Mouse (Mus musculus): ENCODE data around the gene Wdfy4. TPM values are rescaled to one million over a fixed set of nuclear protein-coding genes. Genes with fewer than 3 reads are reported as not detected.

The Wdfy4 gene
- polyA plus RNA-seq, 1 experiment from 2014 or later = 4.3 TPM

DNA sequence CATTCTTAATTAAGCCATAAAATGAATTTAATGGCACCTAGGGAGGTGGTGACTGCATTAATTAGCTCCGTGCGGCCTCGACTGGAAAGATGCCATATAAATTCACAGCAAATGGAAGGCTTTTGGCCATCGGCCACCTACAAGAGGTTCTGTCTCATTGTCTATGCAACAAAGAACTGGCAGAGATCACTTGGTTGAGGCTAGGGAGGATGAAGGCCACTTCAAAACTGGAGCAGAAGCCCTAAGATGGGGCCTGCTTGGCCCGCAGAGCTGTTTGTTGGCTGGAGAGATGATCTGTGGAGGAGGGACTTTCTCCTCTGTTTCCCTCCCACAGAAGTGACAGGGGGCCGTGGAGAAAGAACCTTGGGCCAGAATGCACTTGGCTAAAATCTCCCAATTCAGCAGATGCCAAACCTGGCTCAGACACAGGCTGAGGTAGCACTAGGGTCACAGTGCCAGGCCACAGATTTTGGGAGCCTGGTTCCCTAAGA, 103.9 kb downstream of the Wdfy4 start:
- DNase-seq (ENCODE audit: low spot score) = no peak

DNA sequence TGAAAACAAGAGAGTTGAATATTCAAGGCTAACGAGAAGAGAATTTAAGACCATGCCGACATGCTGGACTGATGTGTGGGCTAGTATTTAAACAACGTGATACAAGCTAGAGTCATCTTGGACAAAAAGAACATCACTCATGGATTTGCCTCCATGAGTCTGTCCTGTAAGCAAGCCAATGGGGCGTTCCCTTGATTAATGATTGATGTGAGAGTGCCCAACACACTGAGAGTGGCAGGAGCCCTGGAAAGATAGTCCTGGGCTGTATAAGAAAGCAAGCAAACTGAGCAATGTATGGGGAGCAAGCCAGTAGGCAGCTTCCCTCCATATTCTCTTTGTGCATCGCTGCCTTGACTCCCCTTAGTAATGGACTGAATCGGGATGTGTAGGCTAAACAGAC, 106.7 kb downstream of the Wdfy4 start:
- no peak for DNase-seq (ENCODE audit: low spot score)

DNA sequence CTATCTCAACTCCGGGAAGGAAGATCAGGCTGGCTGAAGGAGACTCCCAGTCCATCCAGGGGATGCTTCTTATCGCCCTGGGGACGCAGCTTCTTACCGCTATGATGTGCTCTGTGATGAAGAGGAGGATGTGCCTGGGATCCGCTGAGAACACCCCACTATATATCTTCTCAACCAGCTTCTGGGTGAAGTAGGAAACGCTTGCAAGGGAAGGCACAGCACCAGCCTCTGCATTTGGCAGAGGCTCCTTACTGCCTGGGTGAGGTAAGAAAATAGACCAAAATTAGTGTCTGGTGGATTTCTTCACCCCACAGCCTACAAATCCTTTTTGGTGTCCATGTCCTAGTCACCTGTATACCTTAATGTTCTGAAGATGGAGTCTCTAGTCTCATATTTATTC, 107.2 kb downstream of the Wdfy4 start:
- no peak for DNase-seq (ENCODE audit: low spot score)

DNA sequence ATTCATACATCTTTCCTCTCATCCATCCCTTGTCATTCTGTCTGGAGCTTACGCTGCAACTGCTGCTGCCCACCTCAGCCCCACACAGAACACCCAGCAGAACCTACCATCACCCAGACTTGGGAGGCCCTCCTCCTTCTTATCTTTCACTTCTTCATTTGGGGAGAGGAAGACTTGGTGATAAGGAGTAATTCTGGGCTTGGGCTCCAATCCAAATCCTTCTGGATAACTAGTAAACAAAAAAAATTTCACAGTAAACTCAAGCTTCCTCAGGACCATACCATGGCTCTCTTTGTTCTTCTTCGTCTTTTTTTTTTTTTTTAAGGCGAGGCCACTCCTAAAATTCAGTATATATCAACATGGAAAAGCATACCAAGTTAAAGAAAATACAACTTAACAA, 112.0 kb downstream of the Wdfy4 start:
- DNase-seq (ENCODE audit: low spot score) = no peak

DNA sequence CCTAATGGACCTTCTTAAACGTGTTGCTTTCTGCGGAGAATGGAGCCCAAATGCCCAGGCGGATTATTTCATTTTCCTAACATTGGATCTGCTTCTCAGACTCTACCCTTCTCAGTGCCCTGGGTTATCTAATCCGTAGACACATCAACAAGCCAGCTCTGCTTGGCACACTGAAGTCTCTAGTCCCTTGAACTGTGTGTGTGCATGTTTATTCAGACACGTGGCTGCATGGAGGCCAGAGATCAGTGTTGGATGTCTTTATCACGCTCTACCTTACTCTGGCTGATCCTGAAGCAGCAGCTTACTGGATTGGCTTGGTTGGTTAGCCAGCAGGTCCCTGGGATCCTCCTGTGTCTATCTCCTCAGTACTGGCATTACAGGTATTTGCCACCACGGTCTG, 113.0 kb downstream of the Wdfy4 start:
- no peak for DNase-seq (ENCODE audit: low spot score)

DNA sequence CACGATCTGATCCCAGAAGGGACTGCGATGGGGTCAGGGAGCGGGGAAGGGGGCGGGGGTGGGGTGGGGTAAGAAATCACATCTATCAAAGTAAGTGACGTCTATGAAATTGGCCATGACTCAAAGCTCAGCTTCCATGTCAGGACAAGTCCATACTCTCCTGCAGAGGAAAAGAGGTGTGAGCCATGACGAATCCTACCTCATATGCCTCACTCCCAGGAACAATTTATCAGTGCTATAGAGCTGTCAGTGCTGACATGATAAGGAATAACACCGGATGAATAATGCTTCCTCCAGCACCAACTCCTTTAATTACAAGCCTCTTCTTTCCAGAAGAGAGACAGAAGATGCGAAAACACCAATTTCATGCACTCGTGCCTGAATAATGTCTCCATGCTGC, 117.6 kb downstream of the Wdfy4 start:
- no peak for DNase-seq (ENCODE audit: low spot score)

DNA sequence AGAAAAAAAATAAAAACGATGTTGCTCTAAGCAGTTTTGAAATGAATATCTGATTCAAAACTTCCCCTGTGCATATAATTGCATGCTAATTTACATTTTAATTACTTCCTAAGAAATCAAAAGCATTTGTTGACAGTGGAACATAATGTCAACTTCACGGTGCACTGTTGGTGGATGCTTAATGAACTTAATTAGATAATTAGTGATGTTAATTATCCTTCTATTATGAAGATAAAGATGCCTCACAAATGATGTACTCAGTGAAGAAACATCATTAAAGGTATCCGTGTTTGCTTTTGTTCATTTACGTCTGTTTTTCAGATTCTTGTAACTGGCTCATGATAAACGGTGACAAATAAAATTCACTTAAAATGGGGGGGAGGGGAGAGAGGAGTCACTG, 122.3 kb downstream of the Wdfy4 start:
- no peak for DNase-seq (ENCODE audit: low spot score)

DNA sequence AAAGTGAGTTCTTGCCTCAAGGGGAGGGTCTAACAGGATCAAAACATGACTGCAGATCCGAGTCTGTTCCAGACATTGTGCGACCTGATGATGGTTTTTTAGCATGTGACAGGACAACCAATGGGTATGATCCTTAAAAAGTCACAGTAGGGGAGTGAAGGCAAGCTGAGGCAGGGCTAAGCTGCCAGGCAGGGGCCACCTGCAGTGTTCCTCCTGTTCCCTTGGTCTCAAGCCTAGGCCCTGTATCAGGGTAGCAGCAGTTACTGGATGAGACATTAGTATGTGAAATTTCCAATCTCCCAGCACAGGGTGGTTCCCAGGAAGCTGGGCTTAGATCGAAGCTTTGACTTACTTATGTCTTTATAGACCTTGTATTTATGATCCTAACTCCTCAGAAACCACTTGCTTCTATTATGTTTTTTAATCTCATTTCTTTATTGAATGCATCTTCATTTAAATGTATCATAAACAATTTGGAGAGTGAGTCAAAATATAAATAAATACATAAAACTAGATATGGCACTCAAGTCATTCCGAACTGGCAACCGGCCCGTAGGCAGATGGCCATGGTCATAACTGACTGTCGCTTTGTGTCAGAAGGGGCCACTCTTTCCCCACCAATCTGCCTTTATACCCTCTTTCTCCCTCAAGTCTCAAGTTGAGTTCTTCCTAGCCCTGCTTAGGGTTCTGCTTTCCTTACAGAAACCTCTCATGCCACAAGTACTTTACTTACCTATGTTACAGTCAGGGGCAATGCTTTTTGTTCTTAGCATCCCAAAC, 126.2 kb downstream of the Wdfy4 start:
- no peak for DNase-seq (ENCODE audit: low spot score)

DNA sequence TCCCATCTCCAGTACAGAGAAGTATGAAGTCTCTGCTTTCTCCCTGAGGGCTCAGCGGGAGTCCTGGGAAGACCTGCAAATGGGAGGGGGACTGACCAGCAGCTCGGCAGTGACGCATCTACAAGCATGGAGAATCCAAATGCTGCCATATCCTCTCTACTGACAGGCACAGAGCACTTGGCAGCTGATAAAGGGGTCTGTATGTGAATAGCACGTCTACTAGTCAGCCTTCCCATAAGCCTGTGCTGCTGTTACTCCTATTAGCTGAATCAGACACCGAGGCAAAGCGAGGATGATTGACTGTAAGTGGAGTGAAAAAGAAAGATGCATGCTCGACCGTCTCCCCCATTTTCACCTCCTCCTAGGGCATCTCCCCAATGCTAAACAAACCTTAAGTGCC, 131.9 kb downstream of the Wdfy4 start:
- DNase-seq (ENCODE audit: low spot score) = no peak

DNA sequence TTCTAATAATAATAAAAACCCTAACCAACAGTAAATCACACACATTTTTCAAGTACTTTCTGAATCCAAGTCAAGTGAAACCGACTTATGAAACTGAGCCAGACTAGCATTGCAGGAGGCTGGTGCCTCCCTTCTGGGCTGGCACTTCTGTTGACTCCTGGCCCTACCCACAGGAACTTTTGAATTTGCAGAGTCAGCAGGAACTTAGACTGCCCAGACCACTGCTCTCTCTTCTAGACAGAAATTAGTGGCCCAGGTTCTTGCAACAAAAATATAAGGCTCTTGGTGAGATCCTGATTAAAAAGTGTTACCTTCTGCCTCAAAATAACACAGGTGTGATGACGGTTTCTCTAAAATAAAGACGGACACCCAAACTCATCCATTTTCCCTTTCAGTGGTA, 140.1 kb downstream of the Wdfy4 start:
- DNase-seq (ENCODE audit: low spot score) = no peak

DNA sequence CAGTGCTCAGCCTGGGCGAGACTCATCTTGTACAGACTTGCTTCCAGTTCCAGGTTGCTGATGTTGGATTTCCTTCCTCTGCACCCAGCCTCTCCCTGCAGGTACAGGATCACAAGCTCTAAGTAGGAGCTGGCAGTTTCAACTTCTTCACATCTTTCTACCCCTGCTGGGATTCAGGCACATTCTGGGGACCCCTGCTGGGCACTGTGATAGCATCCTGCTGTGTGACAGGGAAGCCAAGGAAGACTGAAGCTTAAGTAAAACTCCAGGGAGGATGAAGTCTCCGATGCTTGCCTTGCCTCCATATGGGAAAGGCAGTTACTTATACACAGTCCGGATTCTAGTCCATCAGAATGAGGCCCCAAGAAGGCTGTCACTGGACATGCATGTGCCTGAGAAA, 148.5 kb downstream of the Wdfy4 start:
- no peak for DNase-seq (ENCODE audit: low spot score)

DNA sequence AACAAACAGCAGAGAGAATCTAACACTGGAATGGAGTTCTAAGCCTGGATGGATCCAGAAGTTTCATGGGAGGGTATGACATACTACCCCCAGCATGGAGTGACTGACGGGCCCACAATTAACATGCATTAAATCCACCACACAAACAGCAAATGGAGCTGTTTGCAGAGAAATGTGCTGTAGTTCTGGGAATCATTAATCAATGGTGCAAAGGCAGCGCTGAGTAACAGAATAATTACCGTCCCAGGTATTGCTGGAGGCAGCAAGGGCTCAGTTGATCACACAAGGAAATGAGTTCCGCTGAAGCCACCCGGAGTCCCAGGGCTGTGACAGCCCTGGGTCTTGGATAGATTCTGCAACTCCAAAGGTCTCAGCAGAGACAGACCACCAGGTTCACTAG, 149.9 kb downstream of the Wdfy4 start:
- DNase-seq (ENCODE audit: low spot score) = no peak

DNA sequence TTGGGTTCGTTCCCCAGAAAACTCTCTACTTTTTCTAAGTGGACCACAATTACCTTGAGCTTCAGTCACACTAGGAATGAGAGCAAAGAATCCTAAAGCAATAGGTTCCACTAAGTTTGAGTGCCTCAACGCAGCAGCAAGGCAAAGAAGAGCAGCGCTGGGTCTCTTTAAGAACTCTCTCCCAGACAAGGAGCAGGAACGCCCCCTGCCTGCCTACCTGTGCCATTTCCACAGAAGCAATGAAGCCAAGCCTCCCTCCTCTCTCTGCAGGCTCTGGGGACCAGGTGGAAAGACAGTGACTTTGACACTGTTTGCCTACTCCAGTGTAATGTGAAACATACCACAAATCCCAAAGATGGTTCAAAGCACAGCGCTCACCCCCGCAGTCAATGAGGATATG, 151.9 kb downstream of the Wdfy4 start:
- DNase-seq (ENCODE audit: low spot score) = no peak

DNA sequence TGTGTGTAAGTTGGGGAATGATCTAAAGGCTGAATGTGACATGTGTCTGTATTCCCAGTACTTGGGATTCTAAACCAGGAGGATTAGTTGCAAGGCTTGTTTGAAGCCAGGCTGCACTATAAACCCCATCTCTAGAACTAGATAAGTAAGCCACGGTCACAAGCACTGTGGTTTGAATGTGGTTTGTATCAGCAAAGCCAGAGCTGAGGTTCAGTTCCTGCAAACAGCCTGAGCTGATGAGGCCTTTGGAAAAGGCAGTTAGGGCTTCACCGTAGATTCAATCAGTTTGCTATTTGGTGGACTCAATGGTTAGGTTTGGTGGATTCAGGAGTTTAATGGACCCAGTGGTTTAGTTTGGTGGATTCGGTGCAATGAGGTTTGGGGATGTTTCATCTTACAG, 154.5 kb downstream of the Wdfy4 start:
- no peak for DNase-seq (ENCODE audit: low spot score)

DNA sequence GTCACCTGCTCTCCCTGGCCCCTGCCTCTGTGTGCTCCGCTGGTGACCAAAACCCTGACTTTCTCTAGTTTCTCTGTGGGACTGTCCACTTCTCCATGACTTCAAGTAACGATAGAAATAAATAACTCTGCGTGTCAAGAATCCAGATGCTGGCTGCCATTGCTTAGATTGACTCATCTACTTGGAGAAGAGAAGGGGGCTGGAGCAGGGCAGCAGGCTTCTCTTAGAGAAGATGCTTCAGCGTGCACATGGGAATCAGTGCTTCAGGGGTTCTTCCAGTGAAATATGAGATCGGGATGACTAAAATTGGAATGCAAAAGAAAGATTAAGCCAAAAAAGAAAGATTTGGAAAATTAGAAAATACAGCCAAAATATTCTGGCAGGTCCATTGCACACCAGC, 165.7 kb downstream of the Wdfy4 start:
- no peak for DNase-seq (ENCODE audit: low spot score)

DNA sequence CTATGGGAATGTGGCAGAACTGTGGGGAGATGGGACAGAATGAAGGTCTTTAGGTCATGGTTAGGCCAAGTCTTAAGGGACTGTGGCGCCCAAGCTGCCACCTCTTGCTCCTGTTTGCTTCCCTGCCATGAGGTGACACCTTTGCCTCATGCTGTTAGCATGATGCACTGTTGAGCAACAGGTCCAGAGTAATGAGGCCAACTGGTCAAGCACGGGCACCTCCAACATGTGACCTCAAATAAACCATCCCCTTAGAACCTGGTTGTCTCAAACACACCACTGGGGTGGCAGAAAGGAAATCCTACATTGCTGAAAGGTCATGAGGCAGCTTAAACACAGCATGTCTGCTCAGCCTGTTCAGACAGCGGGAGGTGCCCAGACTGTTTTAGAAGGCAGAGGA, 166.3 kb downstream of the Wdfy4 start:
- no peak for DNase-seq (ENCODE audit: low spot score)

DNA sequence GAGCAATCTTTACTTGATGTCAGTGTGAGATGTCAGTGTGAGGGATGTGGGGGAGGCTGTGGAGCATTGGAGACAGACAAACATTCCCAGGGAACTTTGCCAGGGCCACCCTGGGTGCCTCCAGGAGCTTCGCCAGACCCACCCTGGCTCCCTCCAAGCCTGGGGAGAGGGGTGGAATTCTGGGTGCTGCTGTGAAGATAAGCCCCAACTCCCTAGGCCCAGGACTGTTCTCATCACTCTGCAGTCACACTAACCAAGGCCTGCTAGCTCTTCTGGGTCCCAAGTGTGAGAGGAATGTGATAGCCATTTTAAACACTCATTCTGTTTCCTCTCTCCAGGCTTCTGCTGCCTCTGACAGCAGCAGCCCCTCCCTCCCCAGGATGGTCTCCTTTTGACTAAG, 177.7 kb downstream of the Wdfy4 start:
- DNase-seq (ENCODE audit: low spot score) = no peak

DNA sequence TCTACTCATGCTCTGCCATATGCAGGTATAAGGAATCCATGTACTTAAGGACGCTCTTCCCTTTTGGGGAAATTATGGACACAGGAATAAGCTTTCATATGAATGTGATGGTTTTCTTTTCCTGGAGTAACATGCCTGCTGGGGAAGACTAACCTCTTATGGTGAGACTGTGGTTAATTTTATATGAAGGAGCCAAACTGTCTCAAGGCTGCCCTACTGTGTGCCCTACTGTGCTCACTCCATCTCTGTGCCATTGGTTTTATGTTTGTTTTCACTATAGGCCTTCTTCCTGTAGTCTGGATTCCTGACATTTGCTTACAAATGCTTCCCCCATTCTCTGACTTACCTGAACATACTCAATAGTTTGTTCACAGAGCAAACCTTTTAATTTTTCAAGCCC, 180.2 kb downstream of the Wdfy4 start:
- DNase-seq (ENCODE audit: low spot score) = no peak

DNA sequence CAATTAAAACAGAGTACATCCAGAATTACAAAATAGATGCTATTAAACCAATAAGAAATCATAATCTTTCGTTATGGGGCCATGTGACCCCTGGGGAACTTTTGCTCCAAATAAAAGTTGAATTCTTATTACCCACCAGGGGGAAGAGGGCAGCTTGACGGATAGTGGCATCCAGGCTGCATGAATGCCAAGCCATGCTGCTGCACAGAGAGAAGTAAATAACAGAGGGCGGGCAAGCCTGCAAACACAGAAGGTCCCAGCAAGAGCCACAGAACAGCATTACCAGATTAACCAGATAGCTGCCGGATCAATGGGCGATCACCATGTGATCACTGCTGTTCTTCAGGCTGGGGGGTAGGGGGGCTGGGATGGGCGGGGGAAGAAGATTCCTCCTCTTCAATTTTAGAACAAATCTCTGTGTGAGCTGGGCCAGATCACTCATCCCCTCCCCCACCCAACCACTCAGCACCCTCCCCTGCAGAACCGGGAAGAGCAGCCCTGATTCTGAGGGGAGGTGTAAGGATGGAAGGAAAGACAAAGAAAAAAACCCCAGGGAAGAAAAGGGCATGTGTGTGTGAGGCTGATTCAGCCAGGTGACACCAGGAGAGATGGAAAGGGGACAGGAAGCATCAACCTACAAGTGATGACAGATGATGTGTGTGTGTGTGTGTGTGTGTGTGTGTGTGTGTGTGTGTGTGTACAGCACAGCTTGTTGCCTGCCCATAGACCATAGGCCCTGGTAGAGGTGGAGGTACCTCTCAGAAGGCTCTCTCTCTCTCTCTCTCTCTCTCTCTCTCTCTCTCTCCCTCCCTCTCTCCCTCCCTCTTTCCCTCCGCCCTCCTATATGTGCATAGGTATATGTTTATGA, 185.0 kb downstream of the Wdfy4 start:
- no peak for DNase-seq (ENCODE audit: low spot score)

DNA sequence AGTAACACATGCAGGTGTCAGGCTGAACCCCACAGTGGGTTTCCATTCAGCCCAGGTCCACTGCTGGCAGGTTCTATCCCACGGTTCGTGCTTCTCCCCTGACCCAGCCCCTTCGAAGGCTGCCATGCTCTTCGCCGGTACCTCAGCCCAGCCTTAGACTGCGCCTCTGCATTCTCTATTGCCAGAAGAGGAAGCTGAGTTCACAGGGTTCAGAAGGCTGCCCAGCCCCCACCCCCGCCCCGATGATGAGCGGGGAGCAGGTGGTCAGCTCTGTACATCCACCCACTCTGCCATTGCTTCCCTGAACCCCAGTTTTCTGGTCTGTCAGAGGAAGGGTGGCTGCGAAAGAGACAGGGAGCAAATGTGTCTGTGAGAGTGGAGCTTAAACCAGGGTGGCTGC, 185.8 kb downstream of the Wdfy4 start:
- DNase-seq (ENCODE audit: low spot score) = no peak

DNA sequence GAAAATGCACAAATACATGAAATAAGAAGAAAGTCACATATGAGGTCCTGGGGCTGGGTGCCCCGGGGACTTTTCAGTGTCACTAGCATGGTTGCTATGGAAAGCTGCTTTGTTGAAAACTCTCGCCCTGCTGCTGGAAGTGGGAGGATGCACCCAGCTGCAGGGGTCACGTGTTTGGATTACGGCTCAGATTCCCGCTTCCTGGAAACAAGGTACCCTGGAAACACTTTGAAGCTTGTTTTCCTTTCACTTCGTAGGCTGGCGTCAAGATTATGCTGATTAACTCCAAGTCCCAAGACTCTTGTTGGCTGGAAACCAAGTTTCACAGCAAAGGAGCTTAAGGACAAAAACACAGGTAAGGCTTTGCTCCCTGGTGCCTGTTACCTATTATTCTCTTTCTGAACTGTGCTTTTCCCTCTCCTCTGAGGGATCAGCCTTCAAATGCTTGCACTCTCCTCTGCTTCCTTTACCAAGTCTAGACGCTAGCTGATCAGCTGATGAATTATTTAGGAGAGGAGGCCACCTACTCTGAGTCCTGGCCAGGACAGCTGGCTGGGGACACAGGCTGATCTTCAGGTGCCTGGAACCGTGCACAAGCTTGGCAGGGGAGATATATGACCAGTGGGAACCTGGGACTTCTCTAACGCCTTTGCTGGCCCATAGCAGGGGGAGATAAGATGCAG, 190.2 kb downstream of the Wdfy4 start:
- DNase-seq (ENCODE audit: low spot score) = no peak

DNA sequence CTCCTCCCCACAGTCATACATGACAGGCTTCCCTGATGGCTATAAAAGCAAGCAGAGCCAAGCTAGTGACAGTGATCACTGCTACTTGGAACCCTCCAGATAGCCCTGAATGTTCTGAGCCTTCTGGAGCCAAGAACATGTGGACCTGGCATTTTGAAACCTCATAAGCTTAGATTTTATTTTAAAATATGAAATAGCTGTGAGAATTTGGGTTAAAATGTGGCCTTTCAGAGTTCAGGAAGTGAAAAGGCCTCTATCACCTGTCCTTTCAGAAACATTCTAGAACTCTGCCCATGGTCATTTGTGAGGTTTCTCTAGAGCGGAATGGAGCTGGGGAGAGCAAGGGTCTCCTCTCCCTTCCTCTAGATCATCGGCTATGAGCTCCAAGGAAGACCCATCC, 194.2 kb downstream of the Wdfy4 start, which contains the start of gene Lrrc18:
TSS of gene Lrrc18 (plus strand) at position 301 of the 400 bp plus-strand sequence.
- no peak for DNase-seq (ENCODE audit: low spot score)

Measured in thymus, postnatal 0 days (tissue).